Mouse (Mus musculus): ENCODE measurements around the gene Hoxc5. TPM values are rescaled to one million over a fixed set of nuclear protein-coding genes. Genes with fewer than 3 reads are reported as not detected.

Hoxc5 gene
- polyA plus RNA-seq, 1 experiment from 2014 or later = 0.72 TPM

DNA sequence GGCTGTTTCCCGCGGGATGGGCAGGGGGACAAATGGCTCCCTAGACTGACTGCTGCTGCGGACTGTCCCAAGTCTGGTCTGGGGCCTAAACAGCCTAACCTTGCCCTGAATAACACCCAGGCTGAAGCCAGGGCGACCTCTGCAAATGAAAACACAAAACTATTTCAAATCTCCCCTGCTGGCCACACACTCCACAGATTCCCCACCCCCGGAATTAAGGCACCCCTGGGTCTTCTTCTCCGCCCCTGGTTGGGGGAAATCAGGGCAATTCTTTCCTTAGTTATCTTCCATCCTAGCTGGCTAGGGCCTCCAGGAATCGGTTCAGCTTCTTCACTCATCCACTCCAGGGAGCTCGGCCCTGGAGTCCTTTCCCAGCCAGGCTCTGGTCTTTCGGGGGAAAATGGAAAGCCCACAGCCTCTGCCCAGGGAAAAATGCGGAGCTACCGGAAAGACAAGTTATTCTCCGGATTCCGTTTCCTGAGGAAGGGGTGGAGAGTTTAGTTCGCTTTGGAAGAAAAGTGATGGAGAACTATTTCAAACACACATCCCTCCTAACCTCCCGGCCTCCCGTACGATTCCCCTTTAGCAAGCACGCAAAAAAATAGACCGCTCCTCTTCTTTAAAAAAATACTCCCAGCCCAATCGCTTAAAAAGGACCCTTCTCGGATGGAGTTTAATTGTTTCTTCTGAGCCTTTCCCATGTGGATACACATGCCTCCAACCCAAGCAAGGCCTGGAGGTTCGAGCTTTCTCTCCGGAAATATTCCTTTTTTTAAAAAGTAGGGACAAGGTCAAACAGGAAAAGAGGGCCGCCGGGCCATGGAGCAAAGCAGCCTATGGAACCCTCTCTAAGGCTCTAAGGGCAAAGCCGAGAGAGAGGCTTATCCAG is 2.0 kb upstream of the Hoxc5 start:
- 4% methylated on average over 26 of the region's 26 CpGs for WGBS
- H3K27ac ChIP-seq = no peak overlapping the region
- H3K4me3 ChIP-seq = no peak overlapping the region
- no peaks in the 10 kb centered on the region for H3K9me3 ChIP-seq
- H3K36me3 ChIP-seq = no peaks in the 10 kb centered on the region
- H3K4me2 ChIP-seq = no peak overlapping the region
- H3K27me3 ChIP-seq = peaks cover 97% of the 10 kb centered on the region
- ATAC-seq (ENCODE audit: borderline replicate concordance, extremely low read depth, low FRiP score, low TSS enrichment) = no peak
- no peak overlapping the region for H3K9ac ChIP-seq
- H3K4me1 ChIP-seq = 0 out of 2 replicates have a peak, but pooled peaks cover 5% of the 10 kb centered on the region

GRCm38 (mm10) chr15:102965892-102966775 is 1.1 kb upstream of the Hoxc5 start:
- Histone ChIP-seq H3K9ac (no peak overlapping the region), H3K36me3 (no peaks in the 10 kb centered on the region), H3K4me3 (0 out of 2 replicates have a peak overlapping the region, but pooled peaks have one; percentile 9), H3K27ac (no peak overlapping the region), H3K9me3 (no peaks in the 10 kb centered on the region), H3K27me3 (peaks cover 97% of the 10 kb centered on the region), H3K4me2 (peak overlapping the region; percentile 12; the same call in 1 of the 2 replicates), H3K4me1 (0 out of 2 replicates have a peak, but pooled peaks cover 5% of the 10 kb centered on the region)
- peak; percentile 59; the same call in 1 of the 2 replicates for ATAC-seq (ENCODE audit: borderline replicate concordance, extremely low read depth, low FRiP score, low TSS enrichment)
- WGBS = 4% methylated on average over 30 of the region's 30 CpGs

GRCm38 (mm10) chr15:102966776-102967311 is 399 bp upstream of the Hoxc5 start, which contains the start of gene Hoxc10:
TSS of gene Hoxc10 (plus strand) at chr15:102966796.
- Histone ChIP-seq H3K4me2 (peak within 1 kb of the TSS; percentile 12; the same call in 1 of the 2 replicates), H3K4me1 (0 out of 2 replicates have a peak, but pooled peaks cover 5% of the 10 kb centered on the region), H3K4me3 (0 out of 2 replicates have a peak within 1 kb of the TSS, but pooled peaks have one; percentile 9), H3K36me3 (no peaks in the 10 kb centered on the region), H3K9ac (no peak within 1 kb of the TSS), H3K9me3 (no peaks in the 10 kb centered on the region), H3K27me3 (peaks cover 97% of the 10 kb centered on the region), H3K27ac (no peak within 1 kb of the TSS)
- no peak for ATAC-seq (ENCODE audit: borderline replicate concordance, extremely low read depth, low FRiP score, low TSS enrichment)
- WGBS = 2% methylated on average over 27 of the region's 27 CpGs

DNA sequence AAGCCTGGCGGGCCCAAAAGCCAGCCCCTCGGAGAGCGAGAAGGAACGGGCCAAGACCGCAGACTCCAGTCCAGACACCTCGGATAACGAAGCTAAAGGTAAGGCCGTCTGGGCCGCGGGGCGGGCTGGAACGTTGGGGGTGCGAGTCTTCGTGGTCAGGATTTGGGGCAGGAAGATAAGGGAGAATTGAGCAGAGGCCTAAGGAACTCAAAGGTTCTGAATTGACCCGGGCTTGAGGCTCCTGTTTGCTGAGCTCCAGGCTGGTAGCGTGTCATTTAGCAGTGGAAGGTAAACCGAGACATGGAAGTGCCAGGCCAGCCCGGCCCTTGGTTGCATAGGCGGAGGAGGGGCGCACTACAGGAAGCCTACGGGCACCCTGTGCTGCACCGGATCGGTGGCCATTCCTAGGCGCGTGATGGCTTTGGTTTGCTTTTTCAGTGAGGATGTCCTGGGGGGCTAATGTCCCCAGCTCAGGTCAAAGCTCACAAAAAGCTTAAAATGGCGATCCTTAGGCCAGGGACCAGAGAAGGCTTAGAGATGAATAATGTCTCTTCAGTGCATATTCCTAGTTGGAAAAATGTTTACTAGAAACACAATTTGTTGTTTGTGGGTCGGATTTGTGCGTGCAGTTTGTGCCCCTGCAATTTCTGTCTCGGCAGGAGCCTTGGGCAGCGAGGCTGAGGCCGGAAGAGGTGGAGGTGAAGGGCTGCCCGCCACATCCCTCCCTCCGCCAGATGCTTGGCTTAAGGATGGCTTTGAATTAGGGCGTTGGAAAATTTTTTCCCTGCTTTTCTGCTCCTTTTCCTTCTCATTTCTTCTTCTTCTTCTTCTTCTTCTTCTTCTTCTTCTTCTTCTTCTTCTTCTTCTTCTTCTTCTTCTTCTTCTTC is 511 bp downstream of the Hoxc5 start:
- Histone ChIP-seq H3K4me3 (no peak overlapping the region), H3K27ac (no peak overlapping the region), H3K4me1 (0 out of 2 replicates have a peak, but pooled peaks cover 5% of the 10 kb centered on the region), H3K9me3 (no peaks in the 10 kb centered on the region), H3K4me2 (no peak overlapping the region), H3K27me3 (peaks cover 99% of the 10 kb centered on the region), H3K9ac (no peak overlapping the region), H3K36me3 (no peaks in the 10 kb centered on the region)
- ATAC-seq (ENCODE audit: borderline replicate concordance, extremely low read depth, low FRiP score, low TSS enrichment) = no peak
- WGBS = 3% methylated on average over 34 of the region's 34 CpGs

DNA sequence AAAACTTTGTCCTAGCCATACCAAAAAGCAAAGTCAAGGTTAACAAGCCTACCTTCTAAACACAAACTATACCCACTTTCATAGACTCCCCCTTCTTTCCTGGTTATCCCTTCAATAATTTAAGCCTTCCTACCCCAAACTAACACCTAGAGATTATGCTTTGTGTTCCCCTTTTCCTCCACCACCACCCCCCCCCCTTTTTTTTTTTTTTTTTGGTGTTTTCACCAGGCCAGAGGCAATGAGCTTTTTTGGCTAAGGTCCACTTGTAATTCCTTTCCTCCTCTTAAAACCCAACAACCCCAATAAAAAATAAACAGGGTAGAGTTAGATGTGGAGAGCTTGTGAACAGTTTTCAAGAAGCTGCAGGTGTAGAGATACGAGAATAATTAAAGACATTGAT is 2.1 kb downstream of the Hoxc5 start:
- Histone ChIP-seq H3K36me3 (no peaks in the 10 kb centered on the region), H3K4me1 (0 out of 2 replicates have a peak, but pooled peaks cover 5% of the 10 kb centered on the region), H3K9ac (no peak overlapping the region), H3K4me3 (no peak overlapping the region), H3K27ac (no peak overlapping the region), H3K4me2 (no peak overlapping the region), H3K9me3 (no peaks in the 10 kb centered on the region), H3K27me3 (peaks cover 99% of the 10 kb centered on the region)
- 39% methylated on average over 1 of the region's 1 CpGs for WGBS
- ATAC-seq (ENCODE audit: borderline replicate concordance, extremely low read depth, low FRiP score, low TSS enrichment) = no peak

- 0 out of 2 replicates have a peak, but pooled peaks cover 5% of the 10 kb centered on the region for H3K4me1 ChIP-seq
- 3% methylated on average over 12 of the region's 12 CpGs for WGBS
- no peaks in the 10 kb centered on the region for H3K36me3 ChIP-seq
- H3K27me3 ChIP-seq = peaks cover 99% of the 10 kb centered on the region
- no peak overlapping the region for H3K27ac ChIP-seq
- no peak overlapping the region for H3K4me2 ChIP-seq
- ATAC-seq (ENCODE audit: borderline replicate concordance, extremely low read depth, low FRiP score, low TSS enrichment) = no peak
- no peak overlapping the region for H3K4me3 ChIP-seq
- H3K9me3 ChIP-seq = no peaks in the 10 kb centered on the region
- H3K9ac ChIP-seq = no peak overlapping the region
These were observed 3.5 kb downstream of the Hoxc5 start for GRCm38 (mm10) chr15:102970740-102971139.

DNA sequence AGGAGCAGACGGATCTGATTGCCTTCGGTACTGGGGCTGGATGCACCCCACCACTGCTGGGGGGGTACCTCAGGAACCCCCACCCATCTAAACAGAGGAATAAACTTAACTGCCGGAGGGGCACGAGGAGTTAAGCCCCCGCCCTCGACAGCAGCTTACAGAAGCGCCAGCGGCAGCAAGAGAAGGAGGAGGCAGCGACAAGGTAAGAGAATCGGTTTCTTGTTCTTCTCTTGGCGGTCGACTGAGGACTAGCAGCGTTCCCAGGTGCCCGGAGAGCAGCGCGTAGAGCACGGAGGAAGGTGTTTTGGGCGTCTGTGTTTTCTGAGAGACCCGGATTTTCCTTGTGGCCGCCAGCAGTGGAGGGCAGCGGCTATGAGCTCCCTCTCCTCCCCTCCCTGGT is 5.0 kb downstream of the Hoxc5 start:
- no peak for ATAC-seq (ENCODE audit: borderline replicate concordance, extremely low read depth, low FRiP score, low TSS enrichment)
- no peaks in the 10 kb centered on the region for H3K36me3 ChIP-seq
- H3K4me2 ChIP-seq = no peak overlapping the region
- under 1% methylated on average over 21 of the region's 21 CpGs for WGBS
- H3K27ac ChIP-seq = no peak overlapping the region
- no peak overlapping the region for H3K4me3 ChIP-seq
- H3K9ac ChIP-seq = no peak overlapping the region
- peaks cover 2% of the 10 kb centered on the region; the same call in 1 of the 2 replicates for H3K4me1 ChIP-seq
- peaks cover 99% of the 10 kb centered on the region for H3K27me3 ChIP-seq
- H3K9me3 ChIP-seq = no peaks in the 10 kb centered on the region

DNA sequence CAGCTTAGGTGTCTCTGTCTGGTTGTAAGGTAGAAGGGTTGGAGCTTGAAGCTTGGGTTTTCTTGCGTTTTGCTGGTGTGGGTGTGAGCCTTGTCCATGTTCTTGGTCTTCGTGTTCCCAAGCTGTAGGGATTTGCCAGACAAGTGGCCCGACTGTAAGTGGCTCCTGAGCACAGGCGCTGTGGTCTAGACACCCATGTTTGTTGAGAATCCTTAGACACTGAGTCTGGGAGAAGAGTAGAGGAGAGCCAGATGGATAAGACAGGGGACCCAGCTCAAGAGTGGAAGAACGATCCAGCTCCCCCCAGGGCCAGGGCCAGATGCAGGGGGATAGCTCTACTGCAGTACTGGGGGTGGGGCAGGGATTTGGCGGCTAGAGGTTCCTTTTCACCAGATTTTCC is 5.5 kb downstream of the Hoxc5 start:
- 2% methylated on average over 6 of the region's 6 CpGs for WGBS
- Histone ChIP-seq H3K4me2 (no peak overlapping the region), H3K9ac (no peak overlapping the region), H3K27me3 (peaks cover 99% of the 10 kb centered on the region), H3K9me3 (no peaks in the 10 kb centered on the region), H3K27ac (no peak overlapping the region), H3K4me3 (no peak overlapping the region), H3K36me3 (no peaks in the 10 kb centered on the region), H3K4me1 (peaks cover 4% of the 10 kb centered on the region; the same call in 1 of the 2 replicates)
- ATAC-seq (ENCODE audit: borderline replicate concordance, extremely low read depth, low FRiP score, low TSS enrichment) = no peak

GRCm38 (mm10) chr15:102975034-102975433 is 7.8 kb downstream of the Hoxc5 start:
- Histone ChIP-seq H3K9ac (no peak overlapping the region), H3K4me2 (no peak overlapping the region), H3K4me3 (no peak overlapping the region), H3K27me3 (peaks cover 100% of the 10 kb centered on the region), H3K27ac (no peak overlapping the region), H3K4me1 (peaks cover 4% of the 10 kb centered on the region; the same call in 1 of the 2 replicates), H3K9me3 (no peaks in the 10 kb centered on the region), H3K36me3 (no peaks in the 10 kb centered on the region)
- no peak for ATAC-seq (ENCODE audit: borderline replicate concordance, extremely low read depth, low FRiP score, low TSS enrichment)
- WGBS = 4% methylated on average over 7 of the region's 7 CpGs

- Histone ChIP-seq H3K4me3 (no peak overlapping the region), H3K36me3 (no peaks in the 10 kb centered on the region), H3K27ac (no peak overlapping the region), H3K4me2 (no peak overlapping the region), H3K4me1 (peaks cover 4% of the 10 kb centered on the region; the same call in 1 of the 2 replicates), H3K27me3 (peaks cover 100% of the 10 kb centered on the region), H3K9me3 (no peaks in the 10 kb centered on the region), H3K9ac (no peak overlapping the region)
- no peak for ATAC-seq (ENCODE audit: borderline replicate concordance, extremely low read depth, low FRiP score, low TSS enrichment)
- WGBS = under 1% methylated on average over 21 of the region's 21 CpGs
These were observed 8.5 kb downstream of the Hoxc5 start for GRCm38 (mm10) chr15:102975688-102976111.
